Mouse (Mus musculus): Measurements from ENCODE around the gene Wfdc18.

DNA sequence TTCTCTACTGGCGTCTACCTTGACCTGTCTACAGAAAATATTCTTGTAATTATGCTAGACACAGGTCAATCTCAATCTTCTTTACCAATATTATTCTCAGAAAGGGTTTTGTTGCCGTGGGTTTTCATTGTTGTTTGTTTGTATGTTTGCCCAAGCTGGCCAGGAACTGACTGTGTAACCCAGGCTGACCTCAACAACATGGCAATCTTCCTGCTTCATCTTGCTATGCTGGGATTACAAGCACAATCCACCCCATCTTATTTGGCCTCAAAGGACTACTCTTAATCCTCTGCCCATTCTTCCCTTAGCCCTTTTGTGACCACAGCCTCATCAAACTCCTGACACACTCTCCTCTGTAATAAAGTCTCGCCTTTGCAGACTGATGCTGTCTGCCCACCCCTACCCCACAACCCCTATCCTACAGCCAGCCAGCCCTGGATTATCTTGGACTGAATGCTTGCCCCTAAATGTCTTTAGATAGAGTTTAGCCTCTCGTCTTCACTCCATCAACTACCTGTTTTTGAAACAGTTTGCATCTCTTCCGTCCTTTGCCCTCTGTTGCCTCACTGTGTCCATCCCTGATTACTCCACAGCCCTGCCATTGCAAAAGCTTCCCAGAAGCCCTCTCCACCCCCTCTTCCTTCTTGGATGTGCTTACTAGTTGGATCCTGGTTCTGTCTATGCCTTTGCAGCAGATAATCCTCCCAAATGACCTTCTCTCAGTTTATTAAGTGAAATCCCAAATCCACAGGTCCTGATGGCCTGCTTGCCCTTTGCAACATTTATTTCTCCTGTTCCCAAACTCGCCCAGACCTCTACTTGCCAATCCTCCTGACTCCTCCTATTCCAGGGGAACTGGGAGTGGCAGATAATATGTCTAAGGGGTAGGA lies 38.8 kb downstream of the Wfdc18 start:
- TF ChIP-seq CTCF (IDR thresholded peaks at IDR 0.05; ENCODE audit: low read depth, low read length): no peak
- no peak for TF ChIP-seq POLR2A (IDR thresholded peaks at IDR 0.05; ENCODE audit: insufficient read depth, low read length)
- no peak for TF ChIP-seq EP300 (IDR thresholded peaks at IDR 0.05; ENCODE audit: insufficient read depth, low read depth, low read length)
